9 mouse cellular contexts compared by ENCODE assay signal in the genomic region with DNA sequence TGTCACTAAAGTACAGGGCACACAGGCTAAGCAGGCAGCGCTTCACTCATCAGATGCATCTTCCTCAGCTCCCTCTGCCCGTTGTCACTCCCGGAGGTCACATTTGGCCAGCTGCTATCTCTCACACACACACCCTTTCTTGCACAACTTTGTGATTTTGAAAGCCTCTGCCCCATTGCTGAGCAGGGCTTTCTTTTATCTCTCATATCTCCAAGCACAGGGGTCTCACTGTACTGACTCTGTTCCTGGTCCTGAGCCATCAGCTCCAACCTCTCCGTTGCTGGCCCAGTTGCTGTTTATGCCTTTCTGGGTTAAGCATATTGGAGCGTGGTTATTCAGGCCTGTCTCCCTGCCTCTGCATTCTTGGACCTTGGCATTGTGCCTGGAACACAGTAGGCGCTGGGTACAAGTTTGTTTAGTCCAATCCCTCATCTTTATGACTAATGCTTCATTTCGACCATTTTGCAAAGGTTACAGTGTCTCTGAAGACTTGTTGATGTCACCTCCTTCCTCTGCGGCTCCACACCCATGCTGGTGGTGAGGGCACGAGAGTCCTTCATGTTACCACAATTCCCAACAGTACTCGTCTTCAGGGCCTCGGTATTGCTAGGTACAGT.
A peak's percentile ranks its signal among the peaks of the same experiment; 100 is the strongest.
DNase-seq lines count a peak whose midpoint lies in the region; ATAC-seq lines count a peak whose summit lies in the region.
"Had no signal": no experiment of that assay in that cellular context is flagged by ENCODE, and none has a peak within 500 bp of the region (broad histone marks: within the 10 kb centered on the region; RNA-seq: fewer than 3 reads in every experiment).

No protein-coding gene starts in this region.

- no peak overlapping the region for H3K27ac ChIP-seq in liver, embryonic 11.5 days (ENCODE audit: low read depth, low read length)
- peak overlapping the region; percentile 78 for H3K27ac ChIP-seq in stomach, embryonic 16.5 days (ENCODE audit: low read length)
- H3K27ac ChIP-seq in midbrain, embryonic 11.5 days (ENCODE audit: low read depth, low read length), result no peak overlapping the region
- H3K27ac ChIP-seq: limb, embryonic 12.5 days had no signal

- H3K9me3 ChIP-seq in liver, embryonic 11.5 days (ENCODE audit: control insufficient read depth, low read length), result no peaks in the 10 kb centered on the region
- no peaks in the 10 kb centered on the region for H3K9me3 ChIP-seq in stomach, embryonic 16.5 days (replicated peaks; ENCODE audit: control insufficient read depth, low read length)
- no peaks in the 10 kb centered on the region for H3K9me3 ChIP-seq in midbrain, embryonic 11.5 days (ENCODE audit: control insufficient read depth, low read length)
- H3K9me3 ChIP-seq: limb, embryonic 12.5 days had no signal

- no peak for ATAC-seq in liver, embryonic 11.5 days (replicated peaks; ENCODE audit: low FRiP score)
- ATAC-seq in common myeloid progenitor, adult 5-6 weeks (replicated peaks; ENCODE audit: low read depth, poor library complexity, severe bottlenecking), result peak; percentile 34
- ATAC-seq in stomach, embryonic 16.5 days (ENCODE audit: insufficient read depth, low FRiP score), result no peak
- no peak for ATAC-seq in midbrain, embryonic 11.5 days (ENCODE audit: low FRiP score)

- peaks cover 23% of the 10 kb centered on the region for H3K4me1 ChIP-seq in liver, embryonic 11.5 days (replicated peaks; ENCODE audit: control insufficient read depth, insufficient read depth, low read length)
- H3K4me1 ChIP-seq in stomach, embryonic 16.5 days (ENCODE audit: control insufficient read depth, insufficient read depth, low read length), result peaks cover 41% of the 10 kb centered on the region
- H3K4me1 ChIP-seq in midbrain, embryonic 11.5 days (ENCODE audit: control insufficient read depth, insufficient read depth, low read length), result peaks cover 6% of the 10 kb centered on the region

- DNase-seq in liver, embryonic 11.5 days (ENCODE audit: low spot score), result no peak
- no peak for DNase-seq in liver
- peak; percentile 79 for DNase-seq in kidney, postnatal 14 days
- DNase-seq in spleen, postnatal 14 days (ENCODE audit: low spot score in 2 of 2), result no peak
- no peak for DNase-seq in gastrocnemius, postnatal 10 days
- no peak for DNase-seq in midbrain, embryonic 11.5 days (ENCODE audit: low spot score, missing footprints)

- H3K4me3 ChIP-seq in liver, embryonic 11.5 days (ENCODE audit: low read depth, low read length), result no peak overlapping the region
- H3K4me3 ChIP-seq in stomach, embryonic 16.5 days (replicated peaks; ENCODE audit: low read length), result no peak overlapping the region
- H3K4me3 ChIP-seq in midbrain, embryonic 11.5 days (ENCODE audit: low read depth, low read length), result no peak overlapping the region
- H3K4me3 ChIP-seq: limb, embryonic 12.5 days had no signal

- H3K4me2 ChIP-seq in liver, embryonic 11.5 days, result peak overlapping the region; percentile 25; the same call in 1 of the 2 replicates
- H3K4me2 ChIP-seq in stomach, embryonic 16.5 days (ENCODE audit: low read depth, low read length), result no peak overlapping the region
- H3K4me2 ChIP-seq in midbrain, embryonic 11.5 days, result no peak overlapping the region
- H3K4me2 ChIP-seq: limb, embryonic 12.5 days had no signal

- WGBS in liver, embryonic 11.5 days, result 42% methylated on average over 11 of the region's 11 CpGs
- 48% methylated on average over 11 of the region's 11 CpGs for WGBS in stomach, embryonic 16.5 days
- 73% methylated on average over 11 of the region's 11 CpGs for WGBS in midbrain, embryonic 11.5 days

- H3K9ac ChIP-seq in liver, embryonic 11.5 days (ENCODE audit: low read depth, low read length), result no peak overlapping the region
- no peak overlapping the region for H3K9ac ChIP-seq in stomach, embryonic 16.5 days (ENCODE audit: low read length)
- H3K9ac ChIP-seq in midbrain, embryonic 11.5 days (ENCODE audit: low read length), result no peak overlapping the region
- H3K9ac ChIP-seq: limb, embryonic 12.5 days had no signal

- no peaks in the 10 kb centered on the region for H3K27me3 ChIP-seq in liver, embryonic 11.5 days (replicated peaks; ENCODE audit: control insufficient read depth, insufficient read depth, low read length)
- no peaks in the 10 kb centered on the region for H3K27me3 ChIP-seq in stomach, embryonic 16.5 days (ENCODE audit: control insufficient read depth, insufficient read depth, low read length)
- H3K27me3 ChIP-seq in midbrain, embryonic 11.5 days (ENCODE audit: control insufficient read depth, insufficient read depth, low read length), result no peaks in the 10 kb centered on the region; the same call in 1 of the 2 replicates

- no peaks in the 10 kb centered on the region for H3K36me3 ChIP-seq in liver, embryonic 11.5 days (ENCODE audit: control insufficient read depth, insufficient read depth, low read length)
- no peaks in the 10 kb centered on the region for H3K36me3 ChIP-seq in stomach, embryonic 16.5 days (ENCODE audit: control insufficient read depth, insufficient read depth, low read length)
- no peaks in the 10 kb centered on the region for H3K36me3 ChIP-seq in midbrain, embryonic 11.5 days (ENCODE audit: control insufficient read depth, insufficient read depth, low read length)
- H3K36me3 ChIP-seq: limb, embryonic 12.5 days had no signal
